Mouse (Mus musculus): ENCODE measurements around the gene Commd8. TPM values are rescaled to one million over a fixed set of nuclear protein-coding genes. Genes with fewer than 3 reads are reported as not detected.

Commd8 gene
- polyA plus RNA-seq, 1 experiment from 2014 or later, result 162 TPM

GRCm38 (mm10) chr5:72122414-72123037, 45.5 kb downstream of the Commd8 start:
- ATAC-seq (ENCODE audit: low read depth), result no peak
- H3K4me2 ChIP-seq (ENCODE audit: low read depth, low read length), result no peak overlapping the region
- no peaks in the 10 kb centered on the region for H3K36me3 ChIP-seq (ENCODE audit: control insufficient read depth, insufficient read depth, low read length)
- H3K9me3 ChIP-seq (ENCODE audit: control insufficient read depth, low read length), result no peaks in the 10 kb centered on the region
- peaks cover 2% of the 10 kb centered on the region; the same call in 1 of the 2 replicates for H3K4me1 ChIP-seq (ENCODE audit: control insufficient read depth, insufficient read depth, low read length)
- H3K27ac ChIP-seq (ENCODE audit: low read depth, low read length), result no peak overlapping the region
- H3K4me3 ChIP-seq (ENCODE audit: low read depth, low read length), result no peak overlapping the region
- no peak overlapping the region for H3K9ac ChIP-seq (replicated peaks; ENCODE audit: low read depth, low read length)
- WGBS, result 88% methylated on average over 6 of the region's 6 CpGs
- H3K27me3 ChIP-seq (ENCODE audit: control insufficient read depth, insufficient read depth, low read length), result no peaks in the 10 kb centered on the region
